ENCODE assay signal across 8 mouse cellular contexts in genomic region chr2:157341554-157342270, GRCm38 (mm10). TPM values are rescaled to one million over a fixed set of nuclear protein-coding genes. Genes with fewer than 3 reads are reported as not detected.
DNase-seq lines count a peak whose midpoint lies in the region; ATAC-seq and TF ChIP-seq lines count a peak whose summit lies in the region.

No protein-coding gene starts in this region.

- peaks cover 10% of the 10 kb centered on the region; the same call in 1 of the 2 replicates for H3K27me3 ChIP-seq in E14TG2a.4 (ENCODE audit: insufficient read depth, low read length)
- H3K27me3 ChIP-seq in embryonic facial prominence, embryonic 13.5 days: no peaks in the 10 kb centered on the region
- no peaks in the 10 kb centered on the region for H3K27me3 ChIP-seq in heart, embryonic 11.5 days (ENCODE audit: control insufficient read depth, insufficient read depth, low read length)

- H3K27ac ChIP-seq in embryonic facial prominence, embryonic 13.5 days: peak overlapping the region; percentile 44; the same call in 1 of the 2 replicates
- H3K27ac ChIP-seq in heart, embryonic 11.5 days (ENCODE audit: low read depth, low read length): no peak overlapping the region

- 43% methylated on average over 11 of the region's 11 CpGs for WGBS in embryonic facial prominence, embryonic 13.5 days
- 42% methylated on average over 11 of the region's 11 CpGs for WGBS in heart, embryonic 11.5 days (ENCODE audit: insufficient replicate concordance)

- DNase-seq in adrenal gland, postnatal 36 days: peak; percentile 63 to 81
- DNase-seq in layer of hippocampus, adult 9-10 months (ENCODE audit: low spot score): peak; percentile 74
- peak; percentile 80 for DNase-seq in lung, postnatal 14 days
- peak; percentile 71 for DNase-seq in retina, postnatal 7 days (ENCODE audit: low read depth, low spot score)
- peak; percentile 57 for DNase-seq in urinary bladder, adult 2 months (ENCODE audit: low spot score)

- ATAC-seq in embryonic facial prominence, embryonic 13.5 days (ENCODE audit: insufficient number of reproducible peaks, insufficient read depth, low FRiP score, low TSS enrichment, low read depth): no peak
- ATAC-seq in heart, embryonic 11.5 days (replicated peaks; ENCODE audit: insufficient number of reproducible peaks, low FRiP score, low TSS enrichment): no peak

- H3K9me3 ChIP-seq in E14TG2a.4 (ENCODE audit: low read length): no peaks in the 10 kb centered on the region
- H3K9me3 ChIP-seq in embryonic facial prominence, embryonic 13.5 days: no peaks in the 10 kb centered on the region
- H3K9me3 ChIP-seq in heart, embryonic 11.5 days (replicated peaks; ENCODE audit: control insufficient read depth, low read length): no peaks in the 10 kb centered on the region

- H3K36me3 ChIP-seq in E14TG2a.4 (ENCODE audit: insufficient read depth, low read length): no peaks in the 10 kb centered on the region
- no peaks in the 10 kb centered on the region for H3K36me3 ChIP-seq in embryonic facial prominence, embryonic 13.5 days
- H3K36me3 ChIP-seq in heart, embryonic 11.5 days (ENCODE audit: control insufficient read depth, insufficient read depth, low read length): no peaks in the 10 kb centered on the region

- H3K4me1 ChIP-seq in E14TG2a.4 (replicated peaks; ENCODE audit: low read depth, low read length): peaks cover 59% of the 10 kb centered on the region
- H3K4me1 ChIP-seq in embryonic facial prominence, embryonic 13.5 days: peaks cover 19% of the 10 kb centered on the region
- peaks cover 5% of the 10 kb centered on the region for H3K4me1 ChIP-seq in heart, embryonic 11.5 days (ENCODE audit: control insufficient read depth, insufficient read depth, low read length)

- peak; percentile 96 for TF ChIP-seq CTCF in E14TG2a.4 (conservative IDR thresholded peaks at IDR 0.05; ENCODE audit: low read length)

- no peak overlapping the region for H3K4me3 ChIP-seq in E14TG2a.4 (replicated peaks; ENCODE audit: low read length)
- no peak overlapping the region for H3K4me3 ChIP-seq in embryonic facial prominence, embryonic 13.5 days
- H3K4me3 ChIP-seq in heart, embryonic 11.5 days (ENCODE audit: low read depth, low read length): no peak overlapping the region

- H3K4me2 ChIP-seq in embryonic facial prominence, embryonic 13.5 days: no peak overlapping the region
- H3K4me2 ChIP-seq in heart, embryonic 11.5 days: no peak overlapping the region

- peak overlapping the region; percentile 32; the same call in 1 of the 2 replicates for H3K9ac ChIP-seq in embryonic facial prominence, embryonic 13.5 days
- H3K9ac ChIP-seq in heart, embryonic 11.5 days (ENCODE audit: low read depth, low read length): peak overlapping the region; percentile 28; the same call in 1 of the 2 replicates

RNA-seq across cellular contexts. Expression of gene Ghrh, which starts 5.6 kb away (rescaled TPM):
- total RNA-seq in adrenal gland, postnatal 36 days (2021): not detected
- polyA plus RNA-seq in embryonic facial prominence, embryonic 13.5 days (2015; fragmentation: Nextera tagmentation; extraction: Ambion mirVana): 1.3 TPM in 1 of 2 replicates, not detected in the other
- polyA plus RNA-seq in heart, embryonic 11.5 days (2014; fragmentation: Nextera tagmentation; extraction: Ambion mirVana): not detected in 2 replicates
- not detected in 2 replicates for polyA plus RNA-seq in urinary bladder, adult 2 months (2012; rRNA removed)

RNA-seq across cellular contexts. Expression of gene Manbal, which starts 25.7 kb away (rescaled TPM):
- 10 to 100 TPM; 31.6 to 34.1 TPM for total RNA-seq in adrenal gland, postnatal 36 days (2021)
- polyA plus RNA-seq in embryonic facial prominence, embryonic 13.5 days (2015; fragmentation: Nextera tagmentation; extraction: Ambion mirVana): 80.6 and 90.9 TPM in 2 replicates
- 29.8 and 35.8 TPM in 2 replicates for polyA plus RNA-seq in heart, embryonic 11.5 days (2014; fragmentation: Nextera tagmentation; extraction: Ambion mirVana)
- 115 and 117 TPM in 2 replicates for polyA plus RNA-seq in urinary bladder, adult 2 months (2012; rRNA removed)
